Mouse (Mus musculus): ENCODE measurements around the gene Ip6k3.

GRCm38 (mm10) chr17:27199864-27200263, 32.3 kb upstream of the Ip6k3 start:
- TF ChIP-seq CHD2 (IDR thresholded peaks at IDR 0.05; ENCODE audit: low read depth, low read length) (no peak), HCFC1 (IDR thresholded peaks at IDR 0.05; ENCODE audit: borderline replicate concordance, insufficient read depth, low read length) (no peak)

Measured in ES-E14 (cell line).